Mouse (Mus musculus) stomach, embryonic 16.5 days (tissue): ENCODE results near the gene Map4k2. TPM values are rescaled to one million over a fixed set of nuclear protein-coding genes. Genes with fewer than 3 reads are reported as not detected.

Source experiments
- ATAC-seq: fragments of 200-750 bp; cut with Nextera tagmentation; 2 replicates; pipeline ENCODE4 v1.8.0; 2017; ENCODE audit warnings: moderate number of reproducible peaks, moderate TSS enrichment; ENCODE audit not compliant: insufficient read depth, low FRiP score
- H3K27ac ChIP-seq: fragments of 300-500 bp; sonication (generic); 2 replicates; pipeline ENCODE4 v1.5.1; 2014; ENCODE audit warnings: low read length
- H3K27me3 ChIP-seq: fragments of 300-500 bp; sonication (generic); 2 replicates; pipeline ENCODE4 v1.6.1; 2014; ENCODE audit warnings: low read length, control low read depth, mixed read lengths; ENCODE audit not compliant: control insufficient read depth, insufficient read depth
- H3K36me3 ChIP-seq: fragments of 300-500 bp; sonication (generic); 2 replicates; pipeline ENCODE4 v1.6.1; 2014; ENCODE audit warnings: low read length; ENCODE audit not compliant: control insufficient read depth, insufficient read depth
- H3K4me1 ChIP-seq: fragments of 300-500 bp; sonication (generic); 2 replicates; pipeline ENCODE4 v1.6.1; 2014; ENCODE audit warnings: low read length, control low read depth, mixed read lengths; ENCODE audit not compliant: control insufficient read depth, insufficient read depth
- H3K4me2 ChIP-seq: fragments of 300-500 bp; sonication (generic); 2 replicates; pipeline ENCODE4 v1.6.1; 2014; ENCODE audit warnings: low read depth, low read length, mixed read lengths
- H3K4me3 ChIP-seq: fragments of 300-500 bp; sonication (generic); replicated peaks from 2 replicates; pipeline ENCODE4 v1.5.1; 2014; ENCODE audit warnings: mild to moderate bottlenecking, low read length
- H3K9ac ChIP-seq: fragments of 300-500 bp; sonication (generic); 2 replicates; pipeline ENCODE4 v1.6.1; 2014; ENCODE audit warnings: low read length
- H3K9me3 ChIP-seq: fragments of 300-500 bp; sonication (generic); replicated peaks from 2 replicates; pipeline ENCODE4 v1.6.1; 2016; ENCODE audit warnings: low read length, control low read depth; ENCODE audit not compliant: control insufficient read depth
- WGBS: fragments of 180-500 bp; shearing (Covaris S2); extraction: QIAGEN DNeasy Blood & Tissue Kit; methylation state at CpG from one replicate; pipeline ENCODE4 v1.1.7; 2014; 5-methylcytosine and 5-hydroxymethylcytosine counted together
- polyA plus RNA-seq: library from polyadenylated mRNA; unstranded; fragments of >200 nt; fragmentation: Nextera tagmentation; extraction: Ambion mirVana; gene quantifications from 2 replicates; pipeline ENCODE4 v1.2.1, GENCODE M21; 2015

The Map4k2 gene
- polyA plus RNA-seq, 1 experiment from 2014 or later = 11.8 TPM

- WGBS = 50% methylated on average over 5 of the region's 5 CpGs
- no peak for ATAC-seq
- Histone ChIP-seq H3K4me2 (peak overlapping the region; percentile 47; the same call in 1 of the 2 replicates), H3K4me3 (no peak overlapping the region), H3K36me3 (no peaks in the 10 kb centered on the region), H3K9ac (peak overlapping the region; percentile 70), H3K27ac (no peak overlapping the region), H3K9me3 (no peaks in the 10 kb centered on the region), H3K4me1 (peaks cover 15% of the 10 kb centered on the region), H3K27me3 (no peaks in the 10 kb centered on the region)
These were observed 9.8 kb upstream of the Map4k2 start for GRCm38 (mm10) chr19:6331178-6331577.

- H3K9me3 ChIP-seq = no peaks in the 10 kb centered on the region
- H3K4me2 ChIP-seq = peak overlapping the region; percentile 47
- no peak overlapping the region for H3K27ac ChIP-seq
- no peaks in the 10 kb centered on the region for H3K36me3 ChIP-seq
- no peaks in the 10 kb centered on the region for H3K27me3 ChIP-seq
- H3K4me1 ChIP-seq = peaks cover 22% of the 10 kb centered on the region
- no peak for ATAC-seq
- peak overlapping the region; percentile 70 for H3K9ac ChIP-seq
- peak overlapping the region; percentile 20 for H3K4me3 ChIP-seq
- WGBS = 20% methylated on average over 13 of the region's 13 CpGs
These were observed 9.0 kb upstream of the Map4k2 start for GRCm38 (mm10) chr19:6331719-6332516.

- Histone ChIP-seq H3K4me3 (peak overlapping the region; percentile 71), H3K4me2 (peak overlapping the region; percentile 92), H3K4me1 (peaks cover 24% of the 10 kb centered on the region), H3K9ac (peak overlapping the region; percentile 84), H3K36me3 (peaks cover 6% of the 10 kb centered on the region; the same call in 1 of the 2 replicates), H3K27ac (peak overlapping the region; percentile 80), H3K27me3 (no peaks in the 10 kb centered on the region), H3K9me3 (no peaks in the 10 kb centered on the region)
- 52% methylated on average over 9 of the region's 9 CpGs for WGBS
- no peak for ATAC-seq
These were observed 7.0 kb upstream of the Map4k2 start for GRCm38 (mm10) chr19:6333761-6334595.

- Histone ChIP-seq H3K4me3 (peak within 1 kb of the TSS; percentile 71), H3K4me1 (peaks cover 24% of the 10 kb centered on the region), H3K27ac (peak within 1 kb of the TSS; percentile 80), H3K9me3 (no peaks in the 10 kb centered on the region), H3K27me3 (no peaks in the 10 kb centered on the region), H3K9ac (peak within 1 kb of the TSS; percentile 84), H3K4me2 (peak within 1 kb of the TSS; percentile 92), H3K36me3 (peaks cover 9% of the 10 kb centered on the region; the same call in 1 of the 2 replicates)
- peak; percentile 94 for ATAC-seq
- WGBS = 0% methylated on average over 41 of the region's 43 CpGs
These were observed 6.1 kb upstream of the Map4k2 start, which contains the start of gene Men1 for GRCm38 (mm10) chr19:6334673-6335457. Men1 (plus strand) TSS chr19:6334979.

GRCm38 (mm10) chr19:6335458-6335827, 5.5 kb upstream of the Map4k2 start:
- peaks cover 24% of the 10 kb centered on the region for H3K4me1 ChIP-seq
- H3K9ac ChIP-seq = peak overlapping the region; percentile 84
- under 1% methylated on average over 25 of the region's 25 CpGs for WGBS
- no peaks in the 10 kb centered on the region for H3K27me3 ChIP-seq
- no peaks in the 10 kb centered on the region for H3K9me3 ChIP-seq
- peaks cover 9% of the 10 kb centered on the region; the same call in 1 of the 2 replicates for H3K36me3 ChIP-seq
- peak overlapping the region; percentile 70 for H3K27ac ChIP-seq
- H3K4me2 ChIP-seq = peak overlapping the region; percentile 92
- ATAC-seq = no peak
- peak overlapping the region; percentile 71 for H3K4me3 ChIP-seq

- Histone ChIP-seq H3K27ac (no peak overlapping the region), H3K27me3 (no peaks in the 10 kb centered on the region), H3K9ac (0 out of 2 replicates have a peak overlapping the region, but pooled peaks have one; percentile 20), H3K4me1 (peaks cover 29% of the 10 kb centered on the region), H3K36me3 (peaks cover 9% of the 10 kb centered on the region; the same call in 1 of the 2 replicates), H3K4me2 (peak overlapping the region; percentile 92), H3K4me3 (no peak overlapping the region), H3K9me3 (no peaks in the 10 kb centered on the region)
- no peak for ATAC-seq
- 90% methylated on average over 10 of the region's 10 CpGs for WGBS
These were observed 4.0 kb upstream of the Map4k2 start for GRCm38 (mm10) chr19:6336920-6337319.

GRCm38 (mm10) chr19:6338171-6338570, 2.8 kb upstream of the Map4k2 start:
- Histone ChIP-seq H3K27ac (no peak overlapping the region), H3K36me3 (peaks cover 10% of the 10 kb centered on the region; the same call in 1 of the 2 replicates), H3K27me3 (no peaks in the 10 kb centered on the region), H3K4me2 (no peak overlapping the region), H3K9ac (no peak overlapping the region), H3K9me3 (no peaks in the 10 kb centered on the region), H3K4me1 (peaks cover 30% of the 10 kb centered on the region), H3K4me3 (no peak overlapping the region)
- 92% methylated on average over 7 of the region's 7 CpGs for WGBS
- ATAC-seq = no peak

GRCm38 (mm10) chr19:6338716-6339115, 2.2 kb upstream of the Map4k2 start:
- 89% methylated on average over 11 of the region's 11 CpGs for WGBS
- Histone ChIP-seq H3K36me3 (peaks cover 13% of the 10 kb centered on the region; the same call in 1 of the 2 replicates), H3K9me3 (no peaks in the 10 kb centered on the region), H3K27ac (no peak overlapping the region), H3K9ac (no peak overlapping the region), H3K4me2 (no peak overlapping the region), H3K4me1 (peaks cover 30% of the 10 kb centered on the region), H3K4me3 (no peak overlapping the region), H3K27me3 (no peaks in the 10 kb centered on the region)
- no peak for ATAC-seq
